Mouse (Mus musculus): ENCODE results near the gene Knl1. TPM values are rescaled to one million over a fixed set of nuclear protein-coding genes. Genes with fewer than 3 reads are reported as not detected.
A peak's percentile ranks its signal among the peaks of the same experiment; 100 is the strongest.

The Knl1 gene
- polyA plus RNA-seq, 1 experiment from 2014 or later: 58.6 TPM

DNA sequence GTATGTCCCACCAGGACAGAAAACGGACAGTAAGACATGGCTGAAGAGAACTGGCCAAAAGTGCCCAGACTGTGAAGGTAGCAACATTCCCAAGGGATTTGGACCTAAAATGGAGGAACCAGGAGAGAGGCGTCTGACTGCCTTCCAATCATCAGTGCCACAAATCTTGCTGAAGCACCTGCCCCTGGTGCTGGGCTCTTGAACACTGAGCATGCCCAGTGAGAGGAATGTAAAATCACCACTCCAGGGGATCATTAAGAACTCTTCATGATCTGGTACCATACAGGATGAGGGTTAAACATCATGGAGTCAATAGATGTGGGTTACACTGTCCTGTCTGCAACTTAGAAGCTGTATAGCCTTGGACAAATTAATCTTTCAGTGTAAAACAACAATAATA, 1.8 kb upstream of the Knl1 start:
- no peak overlapping the region for H3K27ac ChIP-seq
- no peak overlapping the region for H3K9ac ChIP-seq
- no peak overlapping the region for H3K4me3 ChIP-seq
- H3K4me2 ChIP-seq: no peak overlapping the region
- ATAC-seq (ENCODE audit: insufficient number of reproducible peaks, insufficient read depth, low FRiP score, low TSS enrichment, low read depth): no peak
- peaks cover 12% of the 10 kb centered on the region; the same call in 1 of the 2 replicates for H3K36me3 ChIP-seq
- peaks cover 6% of the 10 kb centered on the region; the same call in 1 of the 2 replicates for H3K4me1 ChIP-seq
- 75% methylated on average over 2 of the region's 2 CpGs for WGBS
- no peaks in the 10 kb centered on the region for H3K27me3 ChIP-seq
- H3K9me3 ChIP-seq: no peaks in the 10 kb centered on the region

DNA sequence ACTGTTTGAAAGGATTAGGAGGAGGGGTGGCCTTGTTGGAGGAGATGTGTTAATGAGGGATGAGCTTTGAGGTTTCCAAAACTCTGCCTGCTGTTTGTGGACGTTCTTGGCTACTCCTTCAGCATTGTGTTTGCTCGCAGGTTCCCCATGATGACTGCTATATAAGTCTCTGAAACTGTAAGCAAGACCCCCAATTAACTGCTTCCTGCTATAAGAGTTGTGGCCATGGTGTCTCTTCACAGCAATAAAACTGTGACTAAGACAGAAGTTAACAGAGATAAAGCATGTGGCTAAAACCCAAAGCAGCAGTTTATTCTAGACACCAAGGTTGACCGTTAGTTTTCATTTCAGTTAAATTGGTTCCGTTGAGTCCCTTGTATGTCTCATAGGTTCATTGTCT, 930 bp downstream of the Knl1 start:
- 20% methylated on average over 4 of the region's 4 CpGs for WGBS

DNA sequence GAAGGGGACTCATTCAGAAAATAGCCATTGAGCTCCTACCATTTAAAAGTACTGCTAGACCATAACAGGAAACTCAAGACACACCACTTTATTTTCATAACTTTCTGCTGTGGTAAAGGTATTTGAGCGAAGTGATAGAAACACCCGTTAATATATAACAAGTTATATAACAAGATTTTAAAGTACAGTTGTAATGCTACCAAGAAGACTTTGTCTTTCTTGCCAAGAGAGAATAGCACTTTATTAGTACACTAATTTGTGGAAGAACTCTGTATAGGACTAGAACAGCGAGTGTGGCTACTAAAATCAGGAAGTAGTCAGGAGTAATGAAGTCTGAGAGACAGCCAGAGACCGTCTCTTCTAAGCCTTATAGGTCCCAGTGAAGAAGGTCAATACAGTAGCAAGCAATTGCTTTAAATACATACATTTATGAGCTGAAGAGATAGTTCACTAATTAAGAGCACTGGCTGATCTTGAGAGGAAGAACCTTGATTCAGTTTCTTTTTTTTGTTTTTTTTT, 3.3 kb downstream of the Knl1 start:
- Histone ChIP-seq H3K27ac (no peak overlapping the region), H3K4me2 (no peak overlapping the region), H3K4me1 (peaks cover 6% of the 10 kb centered on the region; the same call in 1 of the 2 replicates), H3K4me3 (no peak overlapping the region), H3K27me3 (no peaks in the 10 kb centered on the region), H3K36me3 (no peaks in the 10 kb centered on the region), H3K9ac (no peak overlapping the region), H3K9me3 (no peaks in the 10 kb centered on the region)
- no peak for ATAC-seq (ENCODE audit: insufficient number of reproducible peaks, insufficient read depth, low FRiP score, low TSS enrichment, low read depth)
- WGBS: 92% methylated on average over 4 of the region's 4 CpGs

More for the DNA sequence above, 930 bp downstream of the Knl1 start:
- Histone ChIP-seq H3K4me1 (peaks cover 6% of the 10 kb centered on the region; the same call in 1 of the 2 replicates), H3K27ac (peak overlapping the region; percentile 94; the same call in 1 of the 2 replicates), H3K36me3 (no peaks in the 10 kb centered on the region), H3K4me3 (peak overlapping the region; percentile 84), H3K4me2 (peak overlapping the region; percentile 56), H3K9ac (peak overlapping the region; percentile 80), H3K9me3 (no peaks in the 10 kb centered on the region), H3K27me3 (no peaks in the 10 kb centered on the region)
- ATAC-seq (ENCODE audit: insufficient number of reproducible peaks, insufficient read depth, low FRiP score, low TSS enrichment, low read depth): no peak

DNA sequence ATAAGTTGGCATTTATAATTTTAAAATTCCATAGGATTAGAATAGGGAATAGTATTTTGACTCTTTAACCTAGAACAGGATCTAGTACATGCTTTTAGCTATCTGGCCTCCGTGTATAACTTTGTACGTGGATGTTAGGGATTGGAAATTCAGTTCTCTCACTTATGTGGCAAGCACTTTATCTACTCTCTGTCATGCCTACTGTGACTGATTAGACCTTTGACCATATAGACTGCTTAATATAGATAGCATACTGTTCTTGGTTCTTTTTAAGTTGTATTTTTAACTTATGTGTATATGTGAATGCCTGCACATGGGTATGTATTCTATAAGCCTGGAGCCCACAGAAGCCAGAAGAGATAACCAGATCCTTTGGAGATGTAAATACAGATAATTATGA, 13.2 kb downstream of the Knl1 start:
- Histone ChIP-seq H3K36me3 (peaks cover 30% of the 10 kb centered on the region), H3K9ac (no peak overlapping the region), H3K4me2 (no peak overlapping the region), H3K9me3 (no peaks in the 10 kb centered on the region), H3K4me3 (no peak overlapping the region), H3K4me1 (no peaks in the 10 kb centered on the region), H3K27ac (no peak overlapping the region), H3K27me3 (no peaks in the 10 kb centered on the region)
- ATAC-seq (ENCODE audit: insufficient number of reproducible peaks, insufficient read depth, low FRiP score, low TSS enrichment, low read depth): no peak
- 96% methylated on average over 2 of the region's 2 CpGs for WGBS

DNA sequence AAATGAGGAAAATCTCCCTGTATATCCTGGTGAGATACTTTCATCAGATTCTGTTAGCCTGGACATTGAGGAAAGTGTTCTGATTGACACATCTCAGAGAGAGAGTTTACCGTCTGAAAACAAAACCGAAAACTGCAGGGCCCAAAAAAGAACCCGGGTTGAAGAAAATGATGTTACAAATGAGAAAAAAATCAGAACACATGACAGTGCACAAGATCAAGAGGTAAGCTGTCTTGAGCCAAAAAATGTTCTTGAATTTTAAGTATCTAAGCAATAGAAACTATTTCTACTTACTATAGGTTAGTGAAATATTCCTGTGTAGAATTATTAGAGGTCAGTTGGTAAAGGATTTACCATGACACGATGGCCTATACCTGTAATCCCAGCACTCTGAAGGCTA, 25.5 kb downstream of the Knl1 start:
- no peak overlapping the region for H3K4me3 ChIP-seq
- no peak for ATAC-seq (ENCODE audit: insufficient number of reproducible peaks, insufficient read depth, low FRiP score, low TSS enrichment, low read depth)
- no peak overlapping the region for H3K27ac ChIP-seq
- H3K9me3 ChIP-seq: no peaks in the 10 kb centered on the region
- H3K4me2 ChIP-seq: no peak overlapping the region
- no peaks in the 10 kb centered on the region for H3K4me1 ChIP-seq
- WGBS: 94% methylated on average over 4 of the region's 4 CpGs
- H3K27me3 ChIP-seq: no peaks in the 10 kb centered on the region
- peaks cover 35% of the 10 kb centered on the region for H3K36me3 ChIP-seq
- no peak overlapping the region for H3K9ac ChIP-seq

DNA sequence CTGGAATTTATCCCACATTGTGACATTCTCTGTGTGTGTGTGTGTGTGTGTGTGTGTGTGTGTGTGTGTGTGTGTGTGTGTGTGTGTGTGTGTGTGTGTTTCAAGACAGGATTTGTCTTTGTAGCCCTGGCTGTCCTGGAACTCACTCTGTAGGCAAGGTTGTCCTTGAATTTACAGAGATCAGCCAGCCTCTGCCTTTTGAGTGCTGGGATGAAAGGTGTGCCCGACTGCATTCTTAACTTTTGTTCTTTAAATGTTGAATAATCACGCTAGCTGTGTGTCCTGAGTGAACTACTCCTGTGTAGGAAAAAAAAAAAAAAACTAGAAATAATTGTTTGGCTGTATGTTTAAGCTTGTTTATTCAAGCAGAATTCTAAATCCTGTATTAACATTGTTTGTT, 39.2 kb downstream of the Knl1 start:
- H3K4me1 ChIP-seq: no peaks in the 10 kb centered on the region
- no peak overlapping the region for H3K9ac ChIP-seq
- H3K27ac ChIP-seq: no peak overlapping the region
- 87% methylated on average over 2 of the region's 2 CpGs for WGBS
- no peaks in the 10 kb centered on the region for H3K9me3 ChIP-seq
- ATAC-seq (ENCODE audit: insufficient number of reproducible peaks, insufficient read depth, low FRiP score, low TSS enrichment, low read depth): no peak
- no peaks in the 10 kb centered on the region for H3K27me3 ChIP-seq
- H3K4me2 ChIP-seq: no peak overlapping the region
- peaks cover 46% of the 10 kb centered on the region for H3K36me3 ChIP-seq
- H3K4me3 ChIP-seq: no peak overlapping the region

DNA sequence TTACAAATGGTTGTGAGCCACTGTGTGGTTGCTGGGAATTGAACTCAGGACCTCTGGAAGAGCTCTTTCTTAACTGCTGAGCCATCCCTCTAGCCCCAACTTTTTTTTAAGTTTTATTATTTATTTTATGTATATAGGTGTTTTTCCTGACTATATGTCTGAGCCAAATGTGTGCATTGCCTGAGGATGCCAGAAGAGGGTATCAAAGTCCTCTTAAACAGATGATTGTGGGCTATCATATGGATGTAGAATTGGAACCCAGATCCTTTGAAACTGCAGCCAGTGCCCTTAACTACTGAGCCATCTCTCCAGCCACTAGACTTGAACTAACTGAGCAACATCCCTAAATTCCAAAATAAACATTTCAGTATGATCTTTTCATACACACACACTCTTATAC, 54.6 kb downstream of the Knl1 start:
- no peak for ATAC-seq (ENCODE audit: insufficient number of reproducible peaks, insufficient read depth, low FRiP score, low TSS enrichment, low read depth)
- no peaks in the 10 kb centered on the region for H3K9me3 ChIP-seq
- no peaks in the 10 kb centered on the region for H3K4me1 ChIP-seq
- no peak overlapping the region for H3K4me2 ChIP-seq
- no peaks in the 10 kb centered on the region for H3K27me3 ChIP-seq
- H3K27ac ChIP-seq: no peak overlapping the region
- H3K36me3 ChIP-seq: peaks cover 49% of the 10 kb centered on the region
- H3K9ac ChIP-seq: no peak overlapping the region
- no peak overlapping the region for H3K4me3 ChIP-seq

DNA sequence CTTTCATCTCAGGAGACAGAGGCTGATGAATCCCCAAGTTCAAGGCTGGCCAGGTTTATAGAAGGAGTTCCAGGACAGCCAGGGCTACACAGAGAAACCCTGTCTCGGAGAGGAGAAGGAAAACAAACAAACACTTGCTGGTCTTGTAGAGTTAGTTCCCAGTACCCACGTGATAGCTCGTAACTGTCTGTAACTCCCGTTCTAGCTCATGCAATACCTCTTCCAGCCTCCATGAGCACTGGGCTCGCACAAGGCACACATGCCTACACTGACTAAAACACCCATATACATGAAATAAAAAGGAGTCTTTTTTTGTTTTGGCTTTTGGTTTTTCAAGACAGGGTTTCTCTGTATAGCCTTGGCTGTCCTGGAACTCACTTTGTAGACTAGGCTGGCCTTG, 59.7 kb downstream of the Knl1 start:
- Histone ChIP-seq H3K27me3 (no peaks in the 10 kb centered on the region), H3K4me1 (no peaks in the 10 kb centered on the region), H3K36me3 (peaks cover 38% of the 10 kb centered on the region), H3K9ac (no peak overlapping the region), H3K4me2 (no peak overlapping the region), H3K4me3 (no peak overlapping the region), H3K27ac (no peak overlapping the region), H3K9me3 (no peaks in the 10 kb centered on the region)
- 77% methylated on average over 5 of the region's 5 CpGs for whole genome bisulfite sequencing
- ATAC-seq (ENCODE audit: insufficient number of reproducible peaks, insufficient read depth, low FRiP score, low TSS enrichment, low read depth): no peak

DNA sequence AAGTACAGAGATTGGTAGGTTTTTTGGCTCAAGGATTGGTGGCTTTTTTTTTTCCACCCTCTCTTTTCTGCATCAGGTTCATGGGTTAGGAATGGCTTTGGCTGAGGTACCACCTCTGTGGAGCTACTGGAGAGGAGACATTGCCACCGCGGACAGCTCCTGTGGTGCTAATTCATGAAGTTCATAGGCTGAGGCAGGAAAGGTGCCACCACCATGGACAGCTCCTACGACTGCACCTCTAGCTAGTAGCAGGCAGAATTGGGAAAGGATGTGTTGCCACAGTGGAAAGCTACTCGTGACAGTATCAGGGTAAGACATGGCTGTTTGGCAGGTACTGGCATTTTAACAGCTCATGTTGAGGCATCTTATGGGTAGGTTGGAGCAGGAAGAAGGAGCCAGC, 61.6 kb downstream of the Knl1 start:
- 70% methylated on average over 4 of the region's 4 CpGs for WGBS

DNA sequence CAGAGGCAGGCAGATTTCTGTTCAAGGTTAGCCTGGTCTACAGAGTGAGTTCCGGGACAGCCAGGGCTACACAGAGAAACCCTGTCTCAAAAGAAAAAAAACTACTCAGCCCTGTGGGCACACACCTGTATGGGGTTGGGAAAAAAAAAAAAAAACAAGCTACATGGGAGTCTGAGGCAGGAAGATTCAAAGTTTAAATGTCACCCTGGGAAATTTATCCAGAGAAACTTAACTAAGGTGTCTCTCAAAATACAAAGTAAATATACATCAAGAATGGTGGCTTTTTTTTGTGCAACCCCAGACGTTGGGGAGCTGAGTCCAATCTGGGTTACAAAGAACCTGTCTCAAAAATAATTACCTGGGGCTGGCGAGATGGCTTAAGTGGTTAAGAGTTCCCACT, 64.1 kb downstream of the Knl1 start:
- H3K36me3 ChIP-seq: peaks cover 13% of the 10 kb centered on the region
- H3K4me1 ChIP-seq: peaks cover 12% of the 10 kb centered on the region
- H3K4me3 ChIP-seq: no peak overlapping the region
- H3K27ac ChIP-seq: no peak overlapping the region
- H3K27me3 ChIP-seq: no peaks in the 10 kb centered on the region
- H3K4me2 ChIP-seq: no peak overlapping the region
- no peak overlapping the region for H3K9ac ChIP-seq
- no peaks in the 10 kb centered on the region for H3K9me3 ChIP-seq
- 85% methylated on average over 3 of the region's 3 CpGs for WGBS
- ATAC-seq (ENCODE audit: insufficient number of reproducible peaks, insufficient read depth, low FRiP score, low TSS enrichment, low read depth): no peak

More for the DNA sequence above, 61.6 kb downstream of the Knl1 start:
- no peak overlapping the region for H3K4me3 ChIP-seq
- peaks cover 20% of the 10 kb centered on the region for H3K36me3 ChIP-seq
- ATAC-seq (ENCODE audit: insufficient number of reproducible peaks, insufficient read depth, low FRiP score, low TSS enrichment, low read depth): no peak
- H3K9me3 ChIP-seq: no peaks in the 10 kb centered on the region
- H3K4me1 ChIP-seq: peaks cover 5% of the 10 kb centered on the region
- no peak overlapping the region for H3K9ac ChIP-seq
- H3K27ac ChIP-seq: no peak overlapping the region
- no peak overlapping the region for H3K4me2 ChIP-seq
- H3K27me3 ChIP-seq: no peaks in the 10 kb centered on the region

DNA sequence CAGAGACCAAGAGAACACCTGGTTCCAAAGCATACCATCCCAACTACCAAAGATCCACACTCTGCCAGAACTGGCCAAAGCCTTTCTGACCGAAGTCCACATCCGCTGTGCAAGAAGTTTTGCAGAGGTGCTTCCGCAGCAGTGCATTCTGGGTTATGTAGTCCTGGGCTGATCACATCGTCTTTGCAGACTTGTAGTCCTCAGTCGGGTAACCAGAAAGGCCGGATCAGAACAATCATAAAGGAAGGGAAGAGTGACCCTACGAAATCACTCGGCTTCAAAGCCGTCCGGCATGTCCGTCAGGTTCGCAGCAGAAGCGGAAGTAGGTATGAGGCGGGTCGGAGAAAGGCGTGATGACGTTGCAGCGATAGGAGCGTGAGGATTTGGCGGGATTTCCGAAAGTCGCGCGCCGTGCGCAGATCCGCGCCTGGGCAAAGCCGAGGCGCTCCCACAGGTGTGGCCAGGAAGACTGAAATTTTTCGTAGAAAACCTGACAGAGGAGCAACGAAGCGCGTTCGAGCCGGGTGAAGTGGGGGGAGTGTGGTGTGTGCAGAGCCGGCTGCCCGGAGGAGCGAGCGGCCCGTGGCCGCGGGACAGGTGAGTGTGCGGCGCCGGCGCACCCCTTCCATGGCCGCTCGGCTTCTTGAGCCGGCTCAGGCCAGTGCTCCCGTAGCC, 65.7 kb downstream of the Knl1 start, which contains the start of gene Rad51:
Gene Rad51, plus strand, starts transcription at position 356 of the 675 bp plus-strand sequence.
- no peaks in the 10 kb centered on the region for H3K9me3 ChIP-seq
- WGBS: under 1% methylated on average over 51 of the region's 51 CpGs
- peaks cover 12% of the 10 kb centered on the region for H3K4me1 ChIP-seq
- peak within 1 kb of the TSS; percentile 87 for H3K27ac ChIP-seq
- H3K4me2 ChIP-seq: peak within 1 kb of the TSS; percentile 96
- peaks cover 18% of the 10 kb centered on the region for H3K36me3 ChIP-seq
- peak within 1 kb of the TSS; percentile 78 for H3K9ac ChIP-seq
- peak within 1 kb of the TSS; percentile 76 for H3K4me3 ChIP-seq
- ATAC-seq (ENCODE audit: insufficient number of reproducible peaks, insufficient read depth, low FRiP score, low TSS enrichment, low read depth): peak; percentile 83
- H3K27me3 ChIP-seq: no peaks in the 10 kb centered on the region
